Mouse (Mus musculus): ENCODE data around the gene Eps8l2. TPM values are rescaled to one million over a fixed set of nuclear protein-coding genes. Genes with fewer than 3 reads are reported as not detected.
A peak's percentile ranks its signal among the peaks of the same experiment; 100 is the strongest.
"Not testable (repeated sequence)": the region's sequence is repeated elsewhere in the genome, so short reads cannot be mapped to it uniquely, and the experiment has no call there.

Eps8l2 gene
- polyA plus RNA-seq, 1 experiment from 2014 or later, result 2.2 TPM

- no peak for DNase-seq (ENCODE audit: low spot score)
- WGBS, result 82% methylated on average over 1 of the region's 1 CpGs
- H3K9ac ChIP-seq (ENCODE audit: low read length), result no peak overlapping the region
Observed at GRCm38 (mm10) chr7:141395348-141395747, 56.7 kb downstream of the Eps8l2 start.

DNA sequence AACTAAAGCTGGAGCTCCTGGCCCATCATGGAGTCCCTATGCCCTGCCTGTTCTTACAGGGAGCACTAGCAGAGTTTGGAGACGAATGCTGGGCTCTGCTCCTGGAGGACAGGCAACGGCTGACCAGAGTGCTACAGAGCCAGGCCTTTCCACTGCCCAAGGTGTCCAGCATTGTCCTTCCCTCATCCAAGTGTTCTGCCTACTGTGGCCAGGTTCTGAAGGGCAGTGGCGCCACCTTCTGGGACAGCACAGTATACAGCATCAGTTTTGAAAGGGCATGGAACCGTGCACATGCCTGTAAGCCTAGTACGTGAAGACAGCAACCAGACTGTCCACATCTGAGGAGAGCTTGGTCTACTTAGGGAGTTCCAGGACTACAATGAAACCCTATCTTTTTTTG, 64.6 kb downstream of the Eps8l2 start:
- DNase-seq (ENCODE audit: low spot score) (peak; percentile 60), ATAC-seq (ENCODE audit: insufficient read depth, low FRiP score, low TSS enrichment) (0 out of 2 replicates have a peak, but pooled peaks have one; percentile 9)
- no peak overlapping the region for H3K4me3 ChIP-seq (ENCODE audit: low read depth, low read length)
- H3K4me1 ChIP-seq (ENCODE audit: control insufficient read depth, insufficient read depth, low read length), result no peaks in the 10 kb centered on the region
- H3K27me3 ChIP-seq (ENCODE audit: control insufficient read depth, insufficient read depth, low read length), result no peaks in the 10 kb centered on the region
- WGBS, result 59% methylated on average over 5 of the region's 5 CpGs
- H3K4me2 ChIP-seq (ENCODE audit: low read depth), result no peak overlapping the region
- no peak overlapping the region for H3K27ac ChIP-seq (ENCODE audit: low read depth, low read length)
- no peak overlapping the region for H3K9ac ChIP-seq (ENCODE audit: low read length)
- peaks cover 11% of the 10 kb centered on the region; the same call in 1 of the 2 replicates for H3K36me3 ChIP-seq (ENCODE audit: control insufficient read depth, insufficient read depth, low read length)
- H3K9me3 ChIP-seq (ENCODE audit: control insufficient read depth, low read length), result no peaks in the 10 kb centered on the region

More at GRCm38 (mm10) chr7:141395348-141395747, 56.7 kb downstream of the Eps8l2 start:
- peaks cover 12% of the 10 kb centered on the region for H3K4me1 ChIP-seq (ENCODE audit: control insufficient read depth, insufficient read depth, low read length)
- H3K9me3 ChIP-seq (ENCODE audit: control insufficient read depth, low read length), result no peaks in the 10 kb centered on the region
- no peak for ATAC-seq (ENCODE audit: insufficient read depth, low FRiP score, low TSS enrichment)
- H3K36me3 ChIP-seq (ENCODE audit: control insufficient read depth, insufficient read depth, low read length), result no peaks in the 10 kb centered on the region; the same call in none of the 2 replicates
- no peak overlapping the region for H3K4me3 ChIP-seq (ENCODE audit: low read depth, low read length)
- H3K27ac ChIP-seq (ENCODE audit: low read depth, low read length), result no peak overlapping the region
- H3K4me2 ChIP-seq (ENCODE audit: low read depth), result no peak overlapping the region
- H3K27me3 ChIP-seq (ENCODE audit: control insufficient read depth, insufficient read depth, low read length), result no peaks in the 10 kb centered on the region

GRCm38 (mm10) chr7:141405466-141405865, 66.8 kb downstream of the Eps8l2 start:
- WGBS, result 88% methylated on average over 4 of the region's 4 CpGs
- DNase-seq (ENCODE audit: low spot score), result no peak
- Histone ChIP-seq H3K27ac (ENCODE audit: low read depth, low read length) (no peak overlapping the region), H3K4me2 (ENCODE audit: low read depth) (no peak overlapping the region), H3K27me3 (ENCODE audit: control insufficient read depth, insufficient read depth, low read length) (no peaks in the 10 kb centered on the region), H3K9me3 (ENCODE audit: control insufficient read depth, low read length) (no peaks in the 10 kb centered on the region), H3K36me3 (ENCODE audit: control insufficient read depth, insufficient read depth, low read length) (peaks cover 14% of the 10 kb centered on the region; the same call in 1 of the 2 replicates), H3K9ac (ENCODE audit: low read length) (no peak overlapping the region), H3K4me1 (ENCODE audit: control insufficient read depth, insufficient read depth, low read length) (peaks cover 4% of the 10 kb centered on the region; the same call in 1 of the 2 replicates), H3K4me3 (ENCODE audit: low read depth, low read length) (no peak overlapping the region)
- no peak for ATAC-seq (ENCODE audit: insufficient read depth, low FRiP score, low TSS enrichment)

- H3K27ac ChIP-seq (ENCODE audit: low read depth, low read length); DNase-seq (ENCODE audit: low spot score); H3K4me3 ChIP-seq (ENCODE audit: low read depth, low read length); H3K9me3 ChIP-seq (ENCODE audit: control insufficient read depth, low read length); H3K36me3 ChIP-seq (ENCODE audit: control insufficient read depth, insufficient read depth, low read length); H3K4me1 ChIP-seq (ENCODE audit: control insufficient read depth, insufficient read depth, low read length); ATAC-seq (ENCODE audit: insufficient read depth, low FRiP score, low TSS enrichment); H3K4me2 ChIP-seq (ENCODE audit: low read depth); H3K9ac ChIP-seq (ENCODE audit: low read length); H3K27me3 ChIP-seq (ENCODE audit: control insufficient read depth, insufficient read depth, low read length): not testable (repeated sequence)
- WGBS, result 97% methylated on average over 7 of the region's 7 CpGs
Observed at GRCm38 (mm10) chr7:141407670-141408069, 69.0 kb downstream of the Eps8l2 start.

GRCm38 (mm10) chr7:141408833-141409232, 70.2 kb downstream of the Eps8l2 start:
- no peaks in the 10 kb centered on the region for H3K27me3 ChIP-seq (ENCODE audit: control insufficient read depth, insufficient read depth, low read length)
- no peak overlapping the region for H3K27ac ChIP-seq (ENCODE audit: low read depth, low read length)
- 13% methylated on average over 11 of the region's 11 CpGs for WGBS
- no peak overlapping the region for H3K4me3 ChIP-seq (ENCODE audit: low read depth, low read length)
- DNase-seq (ENCODE audit: low spot score), result peak; percentile 86
- peaks cover 4% of the 10 kb centered on the region; the same call in 1 of the 2 replicates for H3K36me3 ChIP-seq (ENCODE audit: control insufficient read depth, insufficient read depth, low read length)
- no peak overlapping the region for H3K9ac ChIP-seq (ENCODE audit: low read length)
- peak; percentile 39; the same call in 1 of the 2 replicates for ATAC-seq (ENCODE audit: insufficient read depth, low FRiP score, low TSS enrichment)
- peaks cover 8% of the 10 kb centered on the region; the same call in 1 of the 2 replicates for H3K4me1 ChIP-seq (ENCODE audit: control insufficient read depth, insufficient read depth, low read length)
- no peaks in the 10 kb centered on the region for H3K9me3 ChIP-seq (ENCODE audit: control insufficient read depth, low read length)
- no peak overlapping the region for H3K4me2 ChIP-seq (ENCODE audit: low read depth)

GRCm38 (mm10) chr7:141410631-141411030, 72.0 kb downstream of the Eps8l2 start:
- no peak overlapping the region for H3K4me2 ChIP-seq (ENCODE audit: low read depth)
- DNase-seq (ENCODE audit: low spot score), result no peak
- H3K27ac ChIP-seq (ENCODE audit: low read depth, low read length), result no peak overlapping the region
- H3K9ac ChIP-seq (ENCODE audit: low read length), result no peak overlapping the region
- H3K4me1 ChIP-seq (ENCODE audit: control insufficient read depth, insufficient read depth, low read length), result peaks cover 10% of the 10 kb centered on the region; the same call in 1 of the 2 replicates
- no peaks in the 10 kb centered on the region for H3K27me3 ChIP-seq (ENCODE audit: control insufficient read depth, insufficient read depth, low read length)
- H3K4me3 ChIP-seq (ENCODE audit: low read depth, low read length), result no peak overlapping the region
- no peaks in the 10 kb centered on the region for H3K9me3 ChIP-seq (ENCODE audit: control insufficient read depth, low read length)
- WGBS, result 91% methylated on average over 8 of the region's 8 CpGs
- peaks cover 4% of the 10 kb centered on the region; the same call in 1 of the 2 replicates for H3K36me3 ChIP-seq (ENCODE audit: control insufficient read depth, insufficient read depth, low read length)
- ATAC-seq (ENCODE audit: insufficient read depth, low FRiP score, low TSS enrichment), result no peak

- no peak overlapping the region for H3K9ac ChIP-seq (ENCODE audit: low read length)
- H3K4me2 ChIP-seq (ENCODE audit: low read depth), result no peak overlapping the region
- H3K4me3 ChIP-seq (ENCODE audit: low read depth, low read length), result no peak overlapping the region
- H3K27ac ChIP-seq (ENCODE audit: low read depth, low read length), result no peak overlapping the region
- H3K27me3 ChIP-seq (ENCODE audit: control insufficient read depth, insufficient read depth, low read length), result no peaks in the 10 kb centered on the region
- 100% methylated on average over 1 of the region's 1 CpGs for WGBS
- DNase-seq (ENCODE audit: low spot score) (no peak), ATAC-seq (ENCODE audit: insufficient read depth, low FRiP score, low TSS enrichment) (no peak)
- H3K4me1 ChIP-seq (ENCODE audit: control insufficient read depth, insufficient read depth, low read length), result peaks cover 10% of the 10 kb centered on the region; the same call in 1 of the 2 replicates
- peaks cover 4% of the 10 kb centered on the region; the same call in 1 of the 2 replicates for H3K36me3 ChIP-seq (ENCODE audit: control insufficient read depth, insufficient read depth, low read length)
- no peaks in the 10 kb centered on the region for H3K9me3 ChIP-seq (ENCODE audit: control insufficient read depth, low read length)
Observed at GRCm38 (mm10) chr7:141411667-141412066, 73.0 kb downstream of the Eps8l2 start.

Other genes starting within 250 kb of the Eps8l2 start
- gene Sigirr, start 238.3 kb upstream of the Eps8l2 start, polyA plus RNA-seq (2014; fragmentation: Nextera tagmentation; extraction: Ambion mirVana), result 2.4 and 3.1 TPM in 2 replicates
- 0.09 TPM in 1 of 2 replicates, not detected in the other for gene Ano9, start 221.1 kb upstream of the Eps8l2 start, polyA plus RNA-seq (2014; fragmentation: Nextera tagmentation; extraction: Ambion mirVana)
- 69.0 and 69.5 TPM in 2 replicates for gene Ptdss2, start 216.5 kb upstream of the Eps8l2 start, polyA plus RNA-seq (2014; fragmentation: Nextera tagmentation; extraction: Ambion mirVana)
- gene Rnh1, start 166.0 kb upstream of the Eps8l2 start, polyA plus RNA-seq (2014; fragmentation: Nextera tagmentation; extraction: Ambion mirVana), result 69.5 and 69.7 TPM in 2 replicates
- 111 and 122 TPM in 2 replicates for gene Hras, start 144.9 kb upstream of the Eps8l2 start, polyA plus RNA-seq (2014; fragmentation: Nextera tagmentation; extraction: Ambion mirVana)
- gene Lrrc56, start 144.7 kb upstream of the Eps8l2 start, polyA plus RNA-seq (2014; fragmentation: Nextera tagmentation; extraction: Ambion mirVana), result 9.1 and 9.5 TPM in 2 replicates
- gene Lmntd2, start 124.8 kb upstream of the Eps8l2 start, polyA plus RNA-seq (2014; fragmentation: Nextera tagmentation; extraction: Ambion mirVana), result 1.9 and 2.0 TPM in 2 replicates
- 34.4 and 45.7 TPM in 2 replicates for gene Rassf7, start 123.0 kb upstream of the Eps8l2 start, polyA plus RNA-seq (2014; fragmentation: Nextera tagmentation; extraction: Ambion mirVana)
- 90.3 and 93.3 TPM in 2 replicates for gene Phrf1, start 110.1 kb upstream of the Eps8l2 start, polyA plus RNA-seq (2014; fragmentation: Nextera tagmentation; extraction: Ambion mirVana)
- gene Irf7, start 72.4 kb upstream of the Eps8l2 start, polyA plus RNA-seq (2014; fragmentation: Nextera tagmentation; extraction: Ambion mirVana), result 0.56 and 0.78 TPM in 2 replicates
- gene Cdhr5, start 62.1 kb upstream of the Eps8l2 start, polyA plus RNA-seq (2014; fragmentation: Nextera tagmentation; extraction: Ambion mirVana), result not detected in 2 replicates
- gene Sct, start 59.7 kb upstream of the Eps8l2 start, polyA plus RNA-seq (2014; fragmentation: Nextera tagmentation; extraction: Ambion mirVana), result 13.2 and 13.7 TPM in 2 replicates
- gene Drd4, start 46.9 kb upstream of the Eps8l2 start, polyA plus RNA-seq (2014; fragmentation: Nextera tagmentation; extraction: Ambion mirVana), result 0.43 and 0.61 TPM in 2 replicates
- gene Deaf1, start 11.2 kb upstream of the Eps8l2 start, polyA plus RNA-seq (2014; fragmentation: Nextera tagmentation; extraction: Ambion mirVana), result 72.3 and 90.1 TPM in 2 replicates
- gene Tmem80, start 11.1 kb upstream of the Eps8l2 start, polyA plus RNA-seq (2014; fragmentation: Nextera tagmentation; extraction: Ambion mirVana), result 29.3 and 32.6 TPM in 2 replicates
- gene Taldo1, start 53.3 kb downstream of the Eps8l2 start, polyA plus RNA-seq (2014; fragmentation: Nextera tagmentation; extraction: Ambion mirVana), result 359 and 371 TPM in 2 replicates
- gene Gatd1, start 75.3 kb downstream of the Eps8l2 start, polyA plus RNA-seq (2014; fragmentation: Nextera tagmentation; extraction: Ambion mirVana), result 44.1 and 46.0 TPM in 2 replicates
- 8.8 and 13.9 TPM in 2 replicates for gene Cend1, start 90.6 kb downstream of the Eps8l2 start, polyA plus RNA-seq (2014; fragmentation: Nextera tagmentation; extraction: Ambion mirVana)
- 45.2 and 45.8 TPM in 2 replicates for gene Slc25a22, start 99.0 kb downstream of the Eps8l2 start, polyA plus RNA-seq (2014; fragmentation: Nextera tagmentation; extraction: Ambion mirVana)
- 9.5 and 10.3 TPM in 2 replicates for gene Pidd1, start 105.1 kb downstream of the Eps8l2 start, polyA plus RNA-seq (2014; fragmentation: Nextera tagmentation; extraction: Ambion mirVana)
- gene Rplp2, start 108.5 kb downstream of the Eps8l2 start, polyA plus RNA-seq (2014; fragmentation: Nextera tagmentation; extraction: Ambion mirVana), result 898 and 979 TPM in 2 replicates
- 14.8 and 17.6 TPM in 2 replicates for gene Pnpla2, start 116.3 kb downstream of the Eps8l2 start, polyA plus RNA-seq (2014; fragmentation: Nextera tagmentation; extraction: Ambion mirVana)
- 2.8 and 6.4 TPM in 2 replicates for gene Cracr2b, start 122.2 kb downstream of the Eps8l2 start, polyA plus RNA-seq (2014; fragmentation: Nextera tagmentation; extraction: Ambion mirVana)
- 44.3 and 52.2 TPM in 2 replicates for gene Cd151, start 128.5 kb downstream of the Eps8l2 start, polyA plus RNA-seq (2014; fragmentation: Nextera tagmentation; extraction: Ambion mirVana)
- gene Polr2l, start 136.3 kb downstream of the Eps8l2 start, polyA plus RNA-seq (2014; fragmentation: Nextera tagmentation; extraction: Ambion mirVana), result 76.9 and 79.2 TPM in 2 replicates
- gene Tspan4, start 136.4 kb downstream of the Eps8l2 start, polyA plus RNA-seq (2014; fragmentation: Nextera tagmentation; extraction: Ambion mirVana), result 32.4 and 35.8 TPM in 2 replicates
- gene Chid1, start 201.0 kb downstream of the Eps8l2 start, polyA plus RNA-seq (2014; fragmentation: Nextera tagmentation; extraction: Ambion mirVana), result 28.2 and 32.9 TPM in 2 replicates
- gene Ap2a2, start 223.3 kb downstream of the Eps8l2 start, polyA plus RNA-seq (2014; fragmentation: Nextera tagmentation; extraction: Ambion mirVana), result 89.6 and 100 TPM in 2 replicates